Mouse (Mus musculus) thymus, postnatal 4 days (tissue): Measurements from ENCODE around the gene Megf8.
"Not testable (repeated sequence)": the region's sequence is repeated elsewhere in the genome, so short reads cannot be mapped to it uniquely, and the experiment has no call there.

Source experiments
- DNase-seq: peaks from one replicate; pipeline ENCODE4 v3.0.0; 2021

The Megf8 gene

DNA sequence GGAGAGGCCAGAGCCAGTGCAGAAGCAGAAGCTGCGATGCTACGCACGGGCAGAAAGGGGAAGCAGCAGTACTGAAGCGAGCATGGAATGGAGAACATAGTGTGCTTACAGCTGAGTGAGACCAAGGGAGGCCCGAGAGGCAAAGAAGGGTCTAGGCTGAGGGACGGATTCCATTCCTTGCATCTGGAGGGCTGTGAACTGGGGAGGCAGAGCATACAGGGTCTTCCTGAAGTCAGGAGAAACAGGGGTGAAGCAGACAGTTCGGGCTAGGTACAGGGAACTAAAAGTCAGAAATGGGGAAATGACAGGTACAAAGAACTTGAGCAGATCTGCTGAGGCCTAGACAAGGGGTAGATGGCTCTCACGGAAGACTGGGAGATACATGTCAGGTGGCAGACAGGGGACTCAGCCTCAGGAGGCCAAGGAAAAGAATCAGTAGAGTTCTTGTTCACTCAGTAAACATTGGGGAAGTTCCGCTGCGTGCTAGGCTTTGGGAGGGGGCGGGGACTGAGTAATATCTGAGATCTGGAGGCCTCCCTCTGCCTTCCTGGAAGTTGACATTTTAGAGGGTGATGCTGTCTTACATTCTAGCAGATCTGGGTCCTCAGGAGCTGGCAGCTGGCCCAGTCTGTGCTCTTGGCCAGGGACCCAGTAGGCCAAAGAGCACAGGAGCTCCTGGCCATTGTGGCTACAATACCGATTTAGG lies 69.0 kb downstream of the Megf8 start:
- DNase-seq: peak; percentile 60

DNA sequence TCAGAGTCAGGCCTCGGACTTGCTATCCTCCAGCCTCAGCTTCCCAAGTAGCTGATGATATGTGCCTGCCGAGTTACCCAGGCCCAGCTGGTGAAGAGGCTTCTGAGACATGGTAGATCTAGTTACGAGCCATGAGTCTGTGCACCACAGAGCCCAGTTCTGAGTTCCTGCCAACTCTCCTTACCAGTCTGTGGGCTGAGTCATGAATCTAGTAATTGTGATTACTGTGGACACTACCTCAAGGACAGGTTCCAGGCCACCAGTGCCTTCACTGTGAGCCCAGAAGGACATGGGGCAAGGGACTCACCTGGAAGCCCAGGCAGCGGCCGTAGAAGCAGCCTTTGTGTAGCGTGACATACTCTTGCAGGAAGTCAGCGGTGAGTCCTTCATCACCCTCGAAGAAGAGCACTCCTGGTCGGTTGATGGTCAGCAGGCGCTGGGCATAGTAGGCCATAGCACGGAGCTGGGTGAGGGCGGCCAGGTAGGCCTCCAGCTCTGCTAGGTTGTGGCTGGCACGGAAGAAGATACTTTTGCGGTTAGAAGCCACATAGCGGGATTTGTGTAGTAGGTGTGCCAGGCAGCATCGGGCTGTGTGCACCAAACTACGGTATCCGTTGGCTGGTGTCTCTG lies 71.0 kb downstream of the Megf8 start:
- no peak for DNase-seq

DNA sequence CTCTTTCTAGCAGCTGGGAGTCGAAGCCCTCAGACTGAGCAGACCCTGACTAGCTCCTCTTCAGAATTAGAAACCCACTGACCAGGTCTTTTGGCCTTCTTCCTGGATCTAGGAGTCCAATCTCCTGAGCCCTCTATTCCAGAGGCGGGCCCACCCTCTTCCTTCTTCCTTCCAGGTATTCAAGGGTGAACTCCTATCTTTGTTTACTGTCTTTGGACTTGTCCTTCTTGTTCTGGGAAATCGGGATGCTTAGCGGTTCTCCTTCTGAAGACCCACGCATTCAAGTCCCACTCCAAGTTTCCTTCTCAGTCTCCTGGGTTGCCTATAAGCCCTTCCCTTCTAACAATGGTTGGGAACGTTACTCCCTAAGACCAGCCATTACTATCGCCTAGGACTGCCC lies 72.0 kb downstream of the Megf8 start:
- no peak for DNase-seq

DNA sequence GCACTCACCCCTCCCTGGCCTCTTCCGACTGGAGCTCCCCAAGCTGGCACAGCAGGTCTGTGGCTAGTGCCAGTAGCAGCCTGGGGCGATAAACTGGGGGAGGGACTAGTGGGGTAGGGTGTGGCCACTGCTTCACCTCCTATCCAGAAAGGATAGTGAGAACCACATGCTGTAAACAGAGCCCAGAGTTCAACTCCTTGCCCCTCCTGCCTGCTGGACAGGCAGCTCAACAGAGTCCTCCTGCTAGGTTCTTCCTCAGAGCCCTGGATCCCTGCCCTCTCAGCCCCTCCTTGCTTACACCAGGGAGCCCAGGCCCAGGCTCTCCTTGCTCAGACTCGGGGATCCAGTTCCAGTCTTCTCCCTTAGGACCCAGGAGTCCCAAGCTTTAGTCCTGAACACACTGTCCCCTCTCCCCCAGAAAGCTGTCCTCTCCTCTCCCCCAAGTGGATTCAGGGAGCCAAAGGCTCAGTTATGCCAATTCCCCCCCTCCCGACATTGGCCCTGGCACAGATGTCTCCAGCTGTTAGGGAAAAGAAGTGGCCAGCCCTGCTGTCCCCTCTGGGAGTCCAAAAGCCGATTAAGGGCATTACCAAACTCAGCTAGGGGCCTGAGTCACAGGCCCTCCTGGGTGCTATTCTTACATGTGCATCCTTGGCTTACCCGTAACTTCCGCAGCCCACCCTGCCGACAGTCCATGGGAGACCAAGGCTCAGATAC lies 73.2 kb downstream of the Megf8 start:
- no peak for DNase-seq

DNA sequence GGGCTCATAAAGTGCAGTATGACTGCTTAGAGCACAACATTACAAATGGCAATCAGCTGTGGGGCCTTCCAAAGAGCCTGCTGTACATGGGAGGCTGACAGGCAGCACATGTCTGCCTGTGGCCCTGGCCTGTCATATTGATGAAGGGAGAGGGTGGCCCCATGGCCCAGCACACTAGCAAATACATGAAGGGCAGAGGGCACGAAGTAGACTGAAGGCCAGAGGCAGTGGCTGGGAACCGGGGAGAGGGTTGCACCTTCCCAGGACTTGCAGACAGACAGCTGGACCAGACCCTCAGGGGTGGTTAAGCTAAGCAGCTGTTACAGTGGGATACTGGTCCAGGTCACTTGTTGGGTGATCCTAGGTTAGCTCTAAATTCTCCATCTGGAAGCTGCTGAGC lies 74.0 kb downstream of the Megf8 start:
- no peak for DNase-seq

DNA sequence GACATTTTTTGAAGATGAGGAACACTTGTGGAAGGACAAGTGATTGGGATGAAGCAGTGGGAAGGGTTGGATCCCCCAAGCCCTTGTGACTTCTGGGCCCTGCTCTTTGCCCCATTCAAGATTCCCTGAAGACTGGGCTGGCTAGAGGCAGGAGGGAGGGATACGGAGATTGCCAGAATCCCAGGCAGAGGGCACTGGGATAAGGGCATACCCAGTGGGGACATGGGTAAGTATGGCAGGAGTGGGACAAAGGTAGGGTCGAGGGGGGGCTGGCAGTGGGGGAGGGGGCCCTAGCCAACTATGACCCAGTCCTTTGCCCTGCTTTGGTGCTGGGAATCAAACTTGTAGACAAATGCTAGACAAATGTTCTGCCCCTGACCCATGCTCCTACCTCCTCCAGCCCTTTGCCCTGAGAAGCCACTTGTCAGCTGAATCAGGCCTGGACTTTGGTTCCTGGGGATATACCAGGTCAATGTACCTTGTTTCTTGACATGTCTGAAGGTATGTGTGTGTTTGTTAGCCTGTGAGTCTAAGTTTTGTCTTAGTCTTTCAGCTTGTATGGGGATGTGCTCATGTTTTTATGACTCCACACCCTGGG lies 75.0 kb downstream of the Megf8 start:
- no peak for DNase-seq

DNA sequence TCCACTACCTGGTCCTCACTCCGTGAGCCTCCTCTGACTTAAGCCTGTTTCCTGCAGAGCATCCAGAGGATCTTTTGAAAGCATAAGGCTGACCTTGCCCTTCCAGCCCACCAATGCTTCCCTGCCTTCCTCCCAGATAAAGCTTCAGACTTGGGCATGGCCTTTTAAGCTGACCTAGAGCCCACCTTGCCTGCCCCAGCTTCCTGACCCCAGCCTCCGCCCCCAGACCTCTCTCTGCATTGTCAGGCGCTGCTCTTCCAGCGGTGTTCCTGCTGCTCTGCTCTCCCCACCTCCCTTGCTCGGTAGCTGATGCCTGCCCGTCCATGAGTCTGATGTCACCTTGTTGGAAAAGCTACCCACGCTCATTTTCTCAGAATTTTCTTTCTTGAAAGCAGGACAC lies 75.9 kb downstream of the Megf8 start:
- DNase-seq: no peak

DNA sequence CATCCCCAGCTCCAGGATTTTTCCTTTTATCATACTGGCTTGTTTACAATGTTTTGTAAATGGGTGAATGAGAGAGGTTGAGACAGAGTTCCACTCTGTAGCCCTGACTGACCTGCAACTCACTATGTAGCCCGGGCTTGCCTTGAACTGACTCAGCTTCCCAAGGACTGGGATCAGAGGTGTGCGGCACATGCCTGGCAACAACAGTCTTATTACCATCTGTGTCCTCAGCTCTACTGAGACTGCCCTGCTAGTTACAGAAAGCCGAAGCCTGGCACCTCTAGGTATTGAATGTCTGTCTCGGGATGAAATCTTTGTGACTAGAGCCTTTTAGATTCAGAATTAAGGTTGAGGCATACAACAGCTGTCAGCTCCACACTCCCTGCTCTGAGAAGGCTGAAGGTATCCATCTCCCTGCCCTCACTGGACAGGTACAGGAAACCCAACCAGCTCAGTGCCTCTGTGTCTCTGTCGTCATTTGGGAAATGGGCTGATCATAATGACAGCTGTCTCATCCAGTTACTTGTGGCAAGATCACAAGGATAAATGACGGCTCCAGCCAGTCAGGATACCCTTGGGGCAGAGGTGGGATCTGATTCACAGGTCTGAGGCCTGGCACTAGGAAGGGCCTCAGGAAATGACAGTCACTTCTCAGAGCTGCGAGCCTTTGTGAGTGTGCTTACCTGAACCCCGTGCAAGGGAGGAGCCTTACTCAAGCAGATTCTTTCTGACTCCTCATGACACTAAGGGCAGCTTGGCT lies 76.7 kb downstream of the Megf8 start:
- DNase-seq: no peak

DNA sequence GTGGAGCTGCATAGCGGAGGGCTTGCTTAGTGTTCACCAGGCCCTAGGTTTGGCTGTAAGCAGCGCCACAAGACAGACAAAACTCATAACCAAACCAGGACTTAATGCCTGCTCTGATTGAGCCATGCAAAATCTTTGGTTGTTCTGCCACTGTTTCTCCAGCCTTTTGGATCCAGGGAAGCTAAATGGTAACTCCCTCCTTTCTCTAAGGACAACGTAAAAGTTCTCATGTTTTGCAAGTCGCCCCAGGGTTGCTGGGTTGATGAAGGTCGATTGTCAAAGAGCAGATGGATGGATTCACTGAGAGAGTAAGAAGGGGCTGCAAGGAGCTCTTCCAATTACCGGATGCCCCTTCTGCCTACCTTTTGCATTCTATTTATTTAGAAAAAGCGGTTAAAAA lies 77.8 kb downstream of the Megf8 start:
- no peak for DNase-seq

DNA sequence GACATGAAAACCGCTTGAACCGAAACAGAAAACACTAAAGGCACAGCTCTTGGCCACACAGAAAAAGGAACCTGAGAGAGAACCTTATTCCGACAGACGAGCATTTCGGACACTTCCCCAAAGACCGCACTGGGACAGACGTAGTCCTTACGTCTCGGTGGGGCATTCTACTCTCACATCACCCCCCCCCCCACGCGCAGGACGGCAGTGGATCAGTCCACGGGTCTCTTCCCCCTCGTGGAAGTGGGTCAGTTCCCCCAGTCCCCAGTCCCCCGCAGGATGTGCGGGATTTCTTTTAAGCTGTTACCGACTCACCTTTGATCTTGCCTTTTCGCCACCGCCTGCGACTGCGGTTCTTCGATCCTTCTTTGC lies 78.2 kb downstream of the Megf8 start:
- DNase-seq: no peak

DNA sequence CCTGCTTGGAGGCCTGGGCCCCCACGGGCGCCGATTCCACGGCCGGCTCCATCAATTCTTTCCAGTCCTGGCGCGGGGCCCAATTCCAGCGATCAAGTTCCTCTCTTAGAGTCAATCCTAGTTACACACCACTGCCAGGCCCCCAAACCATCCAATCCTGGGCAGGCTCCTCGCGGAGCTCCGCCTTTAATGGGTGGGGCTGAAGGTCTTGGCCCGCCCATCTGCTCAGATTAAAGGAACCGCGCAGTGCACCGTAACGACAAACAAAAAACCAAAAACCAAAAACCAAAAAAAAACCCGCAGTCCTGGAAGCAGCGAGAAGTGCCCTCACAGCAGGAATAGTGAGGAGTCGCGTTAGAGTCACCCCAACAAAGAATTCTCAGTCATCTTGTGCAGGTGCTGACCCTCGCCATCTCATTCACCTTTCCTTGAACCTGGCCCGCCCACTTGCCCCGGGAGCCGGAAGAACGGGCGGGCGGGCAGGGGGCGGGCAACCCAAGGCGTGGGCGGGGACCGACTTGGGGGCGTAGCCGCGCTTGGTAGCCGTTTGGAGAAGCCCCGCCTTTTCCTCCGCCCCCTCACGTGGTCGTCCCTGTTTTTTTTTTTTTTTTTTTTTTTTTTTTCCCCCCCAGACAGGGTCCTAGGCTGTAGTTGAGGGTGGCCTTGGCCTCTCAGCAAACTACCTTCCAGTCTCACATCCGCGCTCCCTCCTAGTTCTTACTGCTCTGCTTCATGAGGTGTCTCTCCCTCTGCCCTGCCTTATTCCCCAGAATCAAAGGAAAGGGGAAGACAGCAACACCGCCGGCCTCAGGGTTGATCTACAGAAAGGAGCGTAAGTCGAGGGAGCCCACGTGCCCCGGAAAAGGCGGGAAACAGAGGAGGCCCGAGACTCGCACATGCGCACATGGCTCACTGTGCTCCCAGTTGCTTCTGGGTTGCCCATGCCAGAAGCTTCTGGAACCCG lies 78.9 kb downstream of the Megf8 start:
- peak; percentile 97 for DNase-seq

DNA sequence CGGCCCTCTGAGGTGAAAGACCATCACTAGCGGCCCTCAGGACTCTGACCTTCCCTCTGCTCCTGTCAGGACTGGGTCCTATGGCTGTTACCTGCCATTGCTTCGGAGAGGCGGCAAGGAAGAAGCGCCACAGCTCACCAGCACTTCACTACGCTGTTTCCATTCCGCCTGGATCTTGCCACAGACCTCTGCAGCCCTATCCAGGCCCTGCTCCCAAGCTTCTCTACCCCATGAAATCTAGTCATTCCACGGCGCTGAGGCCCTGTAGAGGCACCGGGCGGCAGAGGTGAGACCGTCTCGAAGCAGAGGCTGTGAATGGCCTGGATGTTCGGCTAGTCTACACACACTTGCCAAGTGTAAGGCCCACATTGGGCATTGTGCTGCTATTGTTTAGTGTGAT lies 79.7 kb downstream of the Megf8 start:
- DNase-seq: no peak

DNA sequence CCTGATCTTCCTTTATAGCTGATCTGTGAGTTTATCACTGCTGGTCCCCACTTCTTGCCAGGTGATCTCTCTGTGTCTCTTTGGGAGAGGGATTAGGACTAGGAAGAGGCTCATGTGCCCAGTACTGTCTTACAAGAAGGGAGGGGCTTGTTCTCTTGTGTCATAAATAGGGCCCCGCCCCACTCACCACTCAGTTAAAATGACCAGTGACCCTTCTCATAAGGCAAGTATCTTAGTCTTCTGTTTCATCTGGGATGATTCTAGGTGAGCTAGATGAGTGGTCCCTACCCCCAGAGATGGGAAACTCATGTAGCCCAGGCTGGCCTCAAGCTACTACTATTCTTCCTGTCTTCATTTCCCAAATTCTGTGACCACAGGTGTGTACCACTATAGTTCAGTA lies 81.6 kb downstream of the Megf8 start, which contains the start of gene Lipe:
TSS of gene Lipe (minus strand) at position 101 of the 400 bp plus-strand sequence.
- no peak for DNase-seq

DNA sequence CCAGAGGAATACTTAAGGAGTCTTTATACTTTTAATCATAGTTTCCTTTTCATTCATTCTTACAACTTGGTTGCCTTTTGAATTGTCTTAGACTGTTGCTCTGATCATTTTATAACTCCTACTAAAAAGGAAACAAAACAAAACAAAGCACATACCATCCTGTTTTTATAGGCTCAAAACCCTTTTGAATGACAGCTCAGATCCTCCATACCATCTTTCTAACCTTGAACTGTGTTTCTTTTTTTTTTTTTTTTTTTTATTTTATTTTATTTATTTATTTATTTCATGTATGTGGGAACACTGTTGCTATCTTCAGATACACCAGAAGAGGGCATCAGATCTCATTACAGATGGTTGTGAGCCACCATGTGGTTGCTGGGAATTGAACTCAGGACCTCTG lies 82.1 kb downstream of the Megf8 start:
- not testable (repeated sequence) for DNase-seq

DNA sequence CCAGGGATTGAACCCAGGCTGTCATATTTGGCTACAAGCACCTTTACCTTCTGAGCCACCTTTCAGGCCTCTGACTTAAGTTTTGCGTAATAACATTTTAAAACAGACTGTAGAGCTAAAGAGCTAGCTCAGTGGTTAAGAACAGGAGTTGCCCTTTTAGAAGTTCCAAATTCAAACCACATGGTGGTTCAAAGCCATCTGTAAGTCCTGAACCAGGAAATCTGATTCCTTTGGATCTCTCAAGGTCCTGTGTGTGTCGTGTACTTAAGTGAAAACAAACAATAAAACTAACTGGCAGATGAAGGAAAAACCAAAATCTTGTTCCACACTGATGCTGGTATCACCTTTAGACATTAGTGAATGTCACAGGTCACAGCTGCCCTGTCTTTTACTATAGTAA lies 84.6 kb downstream of the Megf8 start:
- DNase-seq: no peak

DNA sequence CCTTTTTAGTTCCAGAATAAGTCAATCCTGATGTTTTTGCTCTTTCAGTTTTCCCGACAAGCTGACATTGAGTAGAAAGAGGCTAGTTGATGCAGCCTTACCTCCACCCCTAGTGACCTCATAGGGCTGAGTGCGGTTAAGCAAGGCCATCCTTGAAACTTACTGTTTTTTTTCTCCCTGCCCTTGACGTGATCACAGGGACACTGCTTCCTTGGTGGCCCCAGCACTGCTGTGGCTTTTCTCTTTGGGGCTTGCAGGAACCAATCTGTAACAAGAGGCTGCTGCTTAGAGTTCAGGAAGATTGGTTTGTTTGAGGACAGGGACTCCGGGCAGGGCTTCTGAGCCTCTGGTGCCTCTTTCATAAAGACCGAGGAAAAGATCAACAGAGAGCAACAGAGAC lies 85.0 kb downstream of the Megf8 start:
- no peak for DNase-seq

DNA sequence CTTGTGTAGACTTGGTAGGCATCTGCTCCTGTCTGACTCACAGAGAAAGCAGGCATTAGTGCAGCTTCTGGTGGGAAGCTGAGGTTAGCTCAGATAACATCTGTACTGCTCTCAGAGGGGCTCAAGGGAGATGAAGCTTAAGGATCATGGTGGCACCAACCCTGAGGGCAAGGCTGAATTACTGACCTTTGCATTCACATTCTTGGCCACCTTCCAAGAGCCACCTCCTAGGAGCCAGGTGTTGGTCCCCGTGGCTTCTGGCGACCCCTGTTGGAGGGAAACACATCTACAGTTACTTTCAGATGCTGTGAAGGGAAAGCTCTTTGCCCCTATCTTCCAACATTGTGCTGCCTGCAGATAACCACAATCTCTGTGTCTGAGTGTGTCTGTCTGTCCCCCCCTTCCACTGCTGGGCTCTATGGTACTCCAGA lies 85.7 kb downstream of the Megf8 start:
- peak; percentile 71 for DNase-seq

DNA sequence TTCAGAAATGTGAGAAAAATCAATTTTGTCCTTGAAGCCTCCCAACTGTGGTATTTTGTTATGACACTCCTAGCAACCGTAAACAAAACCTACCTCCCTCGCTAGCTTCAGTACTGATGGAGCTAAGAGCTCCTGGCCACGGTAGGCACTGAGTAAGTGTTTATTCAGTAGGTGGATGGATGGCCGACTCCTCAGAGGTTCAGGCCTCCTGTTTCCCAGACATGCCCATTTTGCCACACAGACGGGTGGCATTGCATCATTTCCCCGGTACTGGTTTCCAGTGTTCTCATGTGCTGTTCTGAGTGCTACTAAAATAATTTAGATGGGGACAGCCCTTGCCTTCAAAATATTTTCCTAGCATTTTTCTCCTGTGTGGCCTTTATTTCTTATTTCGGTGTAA lies 89.5 kb downstream of the Megf8 start:
- no peak for DNase-seq

DNA sequence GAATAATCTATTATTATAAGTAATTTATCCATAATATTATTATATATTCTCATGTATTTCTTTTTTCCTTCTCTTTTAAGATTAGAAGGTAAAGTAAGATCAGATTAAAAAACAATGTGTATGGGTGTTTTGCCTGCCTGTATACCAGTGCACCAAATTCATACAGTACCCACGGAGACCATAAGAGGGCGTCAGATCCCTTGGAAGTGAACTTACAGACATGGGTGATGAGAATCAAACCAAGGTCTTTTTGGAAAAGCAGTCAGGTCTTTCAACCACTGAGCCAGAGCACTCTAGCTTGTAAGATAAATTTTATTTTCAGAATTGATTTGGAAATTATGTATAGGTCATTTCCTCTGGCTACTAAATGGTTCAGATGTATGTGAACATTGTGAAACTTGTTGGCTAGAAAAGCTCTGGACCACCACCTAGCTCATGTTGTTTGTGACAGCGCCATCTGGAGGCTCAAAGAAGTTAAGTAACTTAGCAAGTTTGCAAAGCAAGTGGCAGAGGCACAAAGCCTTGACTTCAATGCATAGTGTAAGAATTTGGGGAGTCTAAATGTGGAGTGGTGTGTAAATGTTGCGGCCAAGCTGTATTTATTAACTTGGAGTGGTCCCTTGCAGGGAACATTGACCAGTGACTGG lies 92.3 kb downstream of the Megf8 start:
- DNase-seq: peak; percentile 64

DNA sequence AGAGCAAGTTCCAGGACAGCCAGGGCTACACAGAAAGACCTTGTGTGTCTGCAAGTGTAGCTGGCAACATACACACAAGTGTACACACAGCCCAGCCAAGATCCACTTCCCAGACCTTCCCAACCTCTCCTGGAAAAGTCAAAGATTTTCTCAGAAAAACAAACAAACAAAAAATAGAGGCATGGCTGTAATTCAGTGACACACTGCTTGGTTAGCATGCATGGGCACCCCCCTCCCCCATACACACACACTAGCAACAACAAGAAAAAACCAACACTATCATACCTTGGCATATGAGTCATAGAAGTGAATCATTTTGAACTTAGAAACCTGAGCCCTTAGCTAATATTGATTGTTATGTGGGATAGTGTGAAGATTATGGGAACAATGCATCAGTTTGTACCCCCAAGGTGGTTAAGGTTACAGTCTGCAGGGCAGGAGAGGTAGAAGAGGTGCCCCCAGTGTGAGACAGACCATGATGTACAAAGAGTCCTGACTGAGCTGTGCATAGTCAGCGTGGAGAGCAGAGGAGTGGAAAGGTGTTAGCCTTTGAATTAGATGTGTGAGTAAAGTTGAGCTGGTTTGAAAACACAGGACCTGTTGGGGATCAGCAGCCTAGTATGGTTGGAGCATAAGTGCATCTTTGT lies 94.1 kb downstream of the Megf8 start:
- no peak for DNase-seq

DNA sequence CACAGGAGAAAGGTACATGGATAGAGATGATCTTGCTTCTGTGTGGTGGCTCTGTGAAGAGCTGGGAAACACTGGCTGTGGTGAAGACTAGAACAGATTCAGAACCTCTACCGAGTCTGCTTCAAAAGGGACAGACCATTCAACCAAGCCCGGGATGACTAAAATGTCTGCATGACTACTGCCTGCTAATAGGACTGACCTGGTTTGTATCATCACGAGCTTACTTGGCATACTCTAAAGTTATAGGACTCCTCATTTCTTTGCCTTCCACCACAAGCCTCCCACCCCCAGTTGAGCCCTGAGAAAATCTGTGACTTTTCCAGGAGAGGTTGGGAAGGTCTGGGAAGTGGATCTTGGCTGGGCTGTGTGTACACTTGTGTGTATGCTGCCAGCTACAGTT lies 94.9 kb downstream of the Megf8 start:
- DNase-seq: no peak
